Mouse (Mus musculus) kidney, postnatal 0 days (tissue): ENCODE data around the gene Snx18. TPM values are rescaled to one million over a fixed set of nuclear protein-coding genes. Genes with fewer than 3 reads are reported as not detected.

Experiments used
- ATAC-seq: fragments of 200-750 bp; cut with Nextera tagmentation; replicated peaks from 2 replicates; pipeline ENCODE4 v1.8.0; 2017; ENCODE audit warnings: low read depth, moderate number of reproducible peaks, moderate TSS enrichment, moderate library complexity; ENCODE audit not compliant: low FRiP score
- DNase-seq: peaks from one replicate; pipeline ENCODE4 v3.0.0-alpha.2; 2016; ENCODE audit warnings: low spot score
- H3K27ac ChIP-seq: fragments of 300-500 bp; sonication (generic); 2 replicates; pipeline ENCODE4 v1.5.1; 2014; ENCODE audit warnings: mild to moderate bottlenecking
- H3K27me3 ChIP-seq: fragments of 300-500 bp; sonication (generic); 2 replicates; pipeline ENCODE4 v1.6.1; 2014; ENCODE audit warnings: low read length, mixed read lengths; ENCODE audit not compliant: insufficient read depth
- H3K36me3 ChIP-seq: fragments of 300-500 bp; sonication (generic); 2 replicates; pipeline ENCODE4 v1.6.1; 2014; ENCODE audit warnings: low read length, mixed read lengths; ENCODE audit not compliant: insufficient read depth
- H3K4me1 ChIP-seq: fragments of 300-500 bp; sonication (generic); replicated peaks from 2 replicates; pipeline ENCODE4 v1.6.1; 2014; ENCODE audit warnings: antibody characterized with exemption, low read length, mixed read lengths; ENCODE audit not compliant: insufficient read depth
- H3K4me2 ChIP-seq: fragments of 300-500 bp; sonication (generic); 2 replicates; pipeline ENCODE4 v1.6.1; 2014; ENCODE audit warnings: mild to moderate bottlenecking, low read length, moderate library complexity, mixed read lengths
- H3K4me3 ChIP-seq: fragments of 300-500 bp; sonication (generic); replicated peaks from 2 replicates; pipeline ENCODE4 v1.5.1; 2014; ENCODE audit warnings: low read depth, low read length
- H3K9ac ChIP-seq: fragments of 300-500 bp; sonication (generic); 2 replicates; pipeline ENCODE4 v1.6.1; 2014; ENCODE audit warnings: low read depth, low read length
- H3K9me3 ChIP-seq: fragments of 300-500 bp; sonication (generic); replicated peaks from 2 replicates; pipeline ENCODE4 v1.6.1; 2016; ENCODE audit warnings: low read length, inconsistent platforms, mixed read lengths
- CTCF ChIP-seq: IDR thresholded peaks from 2 replicates; pipeline ENCODE4 v1.5.1; 2016; ENCODE audit warnings: antibody characterized with exemption, low read depth, mild to moderate bottlenecking, moderate library complexity
- WGBS: fragments of 180-500 bp; shearing (Covaris S2); extraction: QIAGEN DNeasy Blood & Tissue Kit; methylation state at CpG from one replicate; pipeline ENCODE4 v1.1.7; 2014; 5-methylcytosine and 5-hydroxymethylcytosine counted together
- polyA plus RNA-seq: library from polyadenylated mRNA; unstranded; fragments of >200 nt; fragmentation: Nextera tagmentation; extraction: Ambion mirVana; gene quantifications from 2 replicates; pipeline ENCODE4 v1.2.1, GENCODE M21; 2015

Snx18 gene
- polyA plus RNA-seq, 1 experiment from 2014 or later = 34.8 TPM

DNA sequence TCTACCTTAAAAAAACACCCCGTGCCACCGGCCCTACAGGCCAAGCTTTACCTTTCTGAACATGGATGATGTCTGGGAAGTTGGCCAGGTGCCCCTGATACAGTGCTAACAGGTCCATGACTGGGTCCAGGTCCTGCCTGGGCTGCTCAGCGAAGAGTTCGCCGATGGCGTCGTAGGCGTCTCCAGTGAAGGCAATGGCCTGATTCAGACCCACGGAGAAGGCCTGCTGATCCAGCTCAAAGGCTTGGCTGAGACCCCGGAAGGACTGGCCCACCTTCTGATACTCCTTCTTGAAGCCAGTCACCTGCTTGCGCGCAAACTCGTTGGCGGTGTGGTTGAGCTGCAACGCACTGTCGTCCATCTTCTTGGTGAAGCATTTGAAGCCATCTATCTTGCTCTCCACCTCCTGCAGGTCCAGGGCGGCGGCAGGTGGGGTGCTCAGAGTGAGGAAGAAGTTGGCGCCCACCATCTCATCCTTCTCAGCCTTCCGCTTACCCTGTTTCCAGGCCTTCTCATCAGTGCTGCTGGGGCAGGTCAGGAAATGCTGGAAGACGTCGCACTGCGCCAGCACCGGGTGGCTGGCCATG lies 1.5 kb downstream of the Snx18 start:
- H3K27me3 ChIP-seq = no peaks in the 10 kb centered on the region
- peak overlapping the region; percentile 91 for H3K9ac ChIP-seq
- DNase-seq (no peak), ATAC-seq (no peak)
- H3K27ac ChIP-seq = peak overlapping the region; percentile 92
- TF ChIP-seq CTCF = no peak
- 43% methylated on average over 24 of the region's 24 CpGs for WGBS
- peaks cover 37% of the 10 kb centered on the region for H3K4me1 ChIP-seq
- H3K4me3 ChIP-seq = peak overlapping the region; percentile 68
- H3K36me3 ChIP-seq = no peaks in the 10 kb centered on the region
- H3K9me3 ChIP-seq = no peaks in the 10 kb centered on the region
- H3K4me2 ChIP-seq = peak overlapping the region; percentile 83

DNA sequence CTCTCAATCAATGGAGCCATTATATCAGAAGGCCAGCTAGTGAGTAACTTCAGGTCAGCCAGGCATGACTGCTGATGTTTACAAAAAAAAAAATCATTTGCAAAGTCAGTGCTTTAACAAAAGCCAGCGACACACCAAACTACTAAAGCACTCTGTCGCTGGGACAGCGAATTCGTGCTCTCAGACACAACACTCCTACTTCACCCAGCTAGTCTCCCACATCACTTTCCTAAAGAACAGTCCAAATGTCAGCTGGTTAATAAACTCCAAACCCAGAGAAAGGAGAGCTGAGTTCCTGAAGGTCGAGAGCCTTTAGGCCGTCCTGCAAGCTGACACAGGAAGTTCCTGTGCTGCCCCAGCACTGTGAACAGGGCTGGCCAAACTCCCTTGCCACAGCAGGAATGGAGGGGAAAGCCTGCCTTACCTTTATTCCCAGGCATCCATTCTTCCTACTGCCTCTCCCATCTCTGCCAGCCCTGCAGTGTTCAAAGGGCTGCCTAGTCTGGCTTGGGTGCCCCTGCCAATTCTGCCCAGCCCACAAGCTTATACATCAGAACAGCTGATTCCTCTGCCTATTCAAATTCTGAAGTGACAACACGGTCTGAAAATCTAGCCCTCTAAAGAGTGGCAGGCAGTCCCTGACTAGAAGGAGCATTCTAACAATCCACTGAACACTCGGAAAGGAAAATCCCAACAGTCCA lies 2.2 kb downstream of the Snx18 start:
- no peak for ATAC-seq
- Histone ChIP-seq H3K36me3 (no peaks in the 10 kb centered on the region), H3K27ac (peak overlapping the region; percentile 92), H3K27me3 (no peaks in the 10 kb centered on the region), H3K9me3 (no peaks in the 10 kb centered on the region), H3K9ac (peak overlapping the region; percentile 91), H3K4me2 (peak overlapping the region; percentile 83), H3K4me3 (peak overlapping the region; percentile 68), H3K4me1 (peaks cover 41% of the 10 kb centered on the region)
- WGBS = 7% methylated on average over 8 of the region's 8 CpGs
- peak; percentile 60 for DNase-seq
- no peak for TF ChIP-seq CTCF

DNA sequence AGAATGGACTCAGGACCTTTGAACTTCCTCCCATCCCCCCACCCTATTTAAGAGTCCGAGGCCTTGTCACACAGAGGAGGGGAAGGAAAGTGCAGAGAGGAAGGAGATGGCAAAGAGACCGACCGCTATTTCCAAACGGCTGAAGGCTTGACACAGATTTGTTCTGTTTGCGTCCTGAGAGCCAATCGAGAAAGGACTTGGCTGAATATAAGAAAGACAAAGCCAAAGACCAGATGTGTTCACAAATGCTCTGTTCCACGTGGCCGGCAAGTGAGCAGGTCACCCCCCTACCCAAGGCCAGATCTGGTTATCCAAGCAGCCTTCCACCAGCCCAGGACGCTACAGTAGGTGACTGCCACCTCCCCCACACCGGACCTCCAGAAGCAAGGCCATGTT lies 2.8 kb downstream of the Snx18 start:
- 1% methylated on average over 10 of the region's 10 CpGs for WGBS
- Histone ChIP-seq H3K4me2 (peak overlapping the region; percentile 83), H3K36me3 (no peaks in the 10 kb centered on the region), H3K9ac (peak overlapping the region; percentile 91), H3K4me1 (peaks cover 41% of the 10 kb centered on the region), H3K27me3 (no peaks in the 10 kb centered on the region), H3K4me3 (peak overlapping the region; percentile 68), H3K9me3 (no peaks in the 10 kb centered on the region), H3K27ac (peak overlapping the region; percentile 92)
- peak; percentile 63 for DNase-seq
- no peak for ATAC-seq
- TF ChIP-seq CTCF = no peak

DNA sequence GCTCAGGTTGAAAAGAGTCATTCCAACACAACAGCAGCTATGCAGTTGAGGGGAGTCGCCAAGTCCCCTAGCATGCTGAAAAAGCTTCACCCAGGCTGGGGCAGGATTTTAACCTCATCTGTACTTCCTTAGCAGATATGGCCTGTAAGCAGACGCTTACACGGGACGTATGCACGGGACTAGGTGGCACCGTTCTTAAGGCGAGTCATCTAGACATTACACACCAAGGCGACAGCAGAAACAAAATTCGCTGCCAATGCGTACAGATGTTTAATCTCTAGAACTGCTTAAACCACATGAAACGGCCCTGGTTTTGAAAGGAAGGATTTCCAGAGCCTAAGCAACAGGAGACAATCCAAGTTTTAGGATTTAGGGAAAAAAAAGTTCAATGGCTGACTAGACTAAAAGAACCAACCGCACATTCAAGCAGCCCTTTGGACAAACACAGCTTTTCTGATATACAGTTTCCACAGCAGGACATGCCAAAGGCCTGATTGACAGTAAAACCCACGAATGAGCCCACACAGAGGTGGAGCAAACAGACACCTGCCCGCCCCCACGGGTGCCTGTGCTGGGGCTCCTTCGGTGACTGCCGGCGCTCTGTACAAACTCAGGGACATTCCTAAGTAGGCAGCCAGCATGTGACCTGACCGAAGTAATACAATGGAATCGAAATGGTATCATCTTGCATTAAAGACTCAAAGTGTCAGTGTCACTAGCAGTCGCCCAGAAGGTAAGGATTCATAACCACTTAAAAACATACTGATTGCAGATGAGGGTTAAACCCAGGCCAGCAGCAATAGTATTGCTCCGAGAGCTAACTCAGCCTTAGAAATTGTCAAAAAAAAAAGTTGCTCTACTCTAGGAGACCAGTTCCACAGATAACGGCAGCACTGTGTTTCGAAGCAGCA lies 3.5 kb downstream of the Snx18 start:
- 14% methylated on average over 24 of the region's 24 CpGs for whole genome bisulfite sequencing
- ATAC-seq = peak; percentile 27; the same call in 1 of the 2 replicates
- H3K4me3 ChIP-seq = peak overlapping the region; percentile 68

DNA sequence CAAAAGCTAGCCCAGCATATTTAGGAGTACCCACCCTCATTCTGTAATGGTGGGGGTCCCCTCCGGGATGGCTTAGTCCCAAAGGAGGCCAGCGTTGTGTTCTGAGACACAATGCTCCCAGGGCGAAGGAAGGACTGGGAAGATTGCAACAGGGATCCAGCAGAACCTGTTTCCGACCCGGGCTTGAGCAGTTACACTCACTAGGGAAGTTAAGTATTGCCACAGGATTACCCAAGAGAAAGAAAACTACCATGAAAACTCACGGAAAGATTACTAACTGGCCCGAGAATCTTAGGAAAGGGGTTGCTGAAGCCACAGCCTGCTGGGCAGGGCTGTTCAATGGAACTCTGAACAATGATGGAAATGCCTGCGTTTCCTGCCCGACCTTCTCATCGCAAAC lies 4.5 kb downstream of the Snx18 start:
- Histone ChIP-seq H3K4me1 (peaks cover 41% of the 10 kb centered on the region), H3K9me3 (no peaks in the 10 kb centered on the region), H3K9ac (peak overlapping the region; percentile 50; the same call in 1 of the 2 replicates), H3K27me3 (no peaks in the 10 kb centered on the region), H3K27ac (peak overlapping the region; percentile 52; the same call in 1 of the 2 replicates), H3K4me3 (peak overlapping the region; percentile 68), H3K36me3 (no peaks in the 10 kb centered on the region), H3K4me2 (peak overlapping the region; percentile 83)
- 37% methylated on average over 10 of the region's 10 CpGs for WGBS
- no peak for TF ChIP-seq CTCF
- ATAC-seq (no peak), DNase-seq (peak; percentile 26)

More for the DNA sequence above, 3.5 kb downstream of the Snx18 start:
- H3K9me3 ChIP-seq = no peaks in the 10 kb centered on the region
- peak; percentile 86 for DNase-seq
- H3K27me3 ChIP-seq = no peaks in the 10 kb centered on the region
- H3K27ac ChIP-seq = peak overlapping the region; percentile 92
- peaks cover 41% of the 10 kb centered on the region for H3K4me1 ChIP-seq
- H3K36me3 ChIP-seq = no peaks in the 10 kb centered on the region
- no peak for TF ChIP-seq CTCF
- peak overlapping the region; percentile 83 for H3K4me2 ChIP-seq
- peak overlapping the region; percentile 91 for H3K9ac ChIP-seq

DNA sequence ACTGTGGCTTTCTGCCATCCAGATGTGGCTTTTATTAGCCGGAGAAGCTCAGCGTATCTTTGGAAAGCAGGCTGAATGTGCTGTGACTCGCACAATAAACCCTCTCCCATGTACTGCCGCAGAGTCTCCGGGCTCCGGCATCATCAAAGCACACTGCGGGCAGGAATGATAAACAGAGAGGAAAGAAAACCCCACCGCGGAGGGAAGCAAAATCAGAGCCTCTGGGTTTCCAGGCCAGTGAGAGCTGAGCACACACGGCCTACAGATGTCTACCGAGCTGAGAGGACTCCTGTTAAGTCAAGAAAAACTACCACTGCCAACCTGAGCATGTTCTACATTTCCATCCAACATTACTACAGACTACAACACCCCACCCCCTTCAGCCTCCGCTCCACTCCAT lies 5.0 kb downstream of the Snx18 start:
- Histone ChIP-seq H3K36me3 (no peaks in the 10 kb centered on the region), H3K27me3 (no peaks in the 10 kb centered on the region), H3K9ac (peak overlapping the region; percentile 50; the same call in 1 of the 2 replicates), H3K4me2 (peak overlapping the region; percentile 83), H3K9me3 (no peaks in the 10 kb centered on the region), H3K27ac (0 out of 2 replicates have a peak overlapping the region, but pooled peaks have one; percentile 52), H3K4me3 (peak overlapping the region; percentile 68), H3K4me1 (peaks cover 41% of the 10 kb centered on the region)
- no peak for TF ChIP-seq CTCF
- ATAC-seq (no peak), DNase-seq (peak; percentile 33)
- 14% methylated on average over 12 of the region's 12 CpGs for WGBS
